Mouse (Mus musculus) testis, adult 10 weeks (tissue): Measurements from ENCODE around the gene Pdia5. TPM values are rescaled to one million over a fixed set of nuclear protein-coding genes. Genes with fewer than 3 reads are reported as not detected.

Experiments
- polyA plus RNA-seq: library from polyadenylated mRNA; stranded (reverse); fragments of 350-450 nt; fragmentation: Illumina TruSeq; extraction: RNeasy Lipid Tissue Mini Kit (QIAGEN cat#74804); gene quantifications from one replicate; pipeline ENCODE4 v1.2.3, GENCODE M21; 2014; ENCODE audit warnings: low read depth, low replicate concordance

The Pdia5 gene
- polyA plus RNA-seq, result 3.3 TPM

DNA sequence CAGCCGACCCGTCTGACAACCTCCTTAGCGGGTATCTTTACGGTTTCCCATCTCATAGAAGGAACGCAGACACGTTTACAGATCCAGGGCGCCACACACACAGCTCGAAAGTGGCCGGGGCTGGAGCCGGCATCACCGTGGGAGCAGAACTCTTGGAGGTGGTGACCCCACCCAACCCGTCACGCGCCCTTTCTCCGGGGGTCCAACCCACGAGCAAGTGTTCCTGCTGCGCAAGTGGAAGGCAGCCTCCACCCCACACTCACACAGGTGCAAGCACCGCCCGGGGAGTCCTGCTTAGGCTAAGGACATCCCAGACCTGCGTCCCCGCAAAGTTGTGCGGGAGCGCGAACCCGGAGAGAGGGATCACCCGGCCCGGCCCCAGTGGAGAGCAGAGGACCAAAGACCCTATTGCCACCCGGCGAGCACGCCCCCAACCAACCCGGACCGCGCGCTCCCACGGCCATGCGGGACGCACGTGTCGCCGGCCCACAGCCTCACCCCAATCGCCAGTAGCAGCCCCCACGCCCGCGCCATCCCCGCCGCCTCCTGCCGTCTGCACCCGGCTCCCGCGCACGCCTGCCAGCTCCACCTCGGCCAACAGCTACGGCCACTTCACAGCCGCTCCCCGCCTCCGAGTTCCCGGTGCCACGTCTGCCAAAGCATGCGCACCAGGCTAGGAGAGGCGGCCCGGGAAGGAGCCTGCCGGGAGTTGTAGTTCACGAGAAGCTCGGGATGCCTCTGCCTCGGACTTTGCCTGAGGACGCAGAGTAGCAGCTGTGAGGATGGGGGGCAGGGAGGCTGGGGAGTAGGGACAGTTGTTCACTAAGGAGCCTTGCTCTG lies at the start of gene Pdia5:
Gene Pdia5, minus strand, starts transcription at position 643 of the 840 bp plus-strand sequence.

DNA sequence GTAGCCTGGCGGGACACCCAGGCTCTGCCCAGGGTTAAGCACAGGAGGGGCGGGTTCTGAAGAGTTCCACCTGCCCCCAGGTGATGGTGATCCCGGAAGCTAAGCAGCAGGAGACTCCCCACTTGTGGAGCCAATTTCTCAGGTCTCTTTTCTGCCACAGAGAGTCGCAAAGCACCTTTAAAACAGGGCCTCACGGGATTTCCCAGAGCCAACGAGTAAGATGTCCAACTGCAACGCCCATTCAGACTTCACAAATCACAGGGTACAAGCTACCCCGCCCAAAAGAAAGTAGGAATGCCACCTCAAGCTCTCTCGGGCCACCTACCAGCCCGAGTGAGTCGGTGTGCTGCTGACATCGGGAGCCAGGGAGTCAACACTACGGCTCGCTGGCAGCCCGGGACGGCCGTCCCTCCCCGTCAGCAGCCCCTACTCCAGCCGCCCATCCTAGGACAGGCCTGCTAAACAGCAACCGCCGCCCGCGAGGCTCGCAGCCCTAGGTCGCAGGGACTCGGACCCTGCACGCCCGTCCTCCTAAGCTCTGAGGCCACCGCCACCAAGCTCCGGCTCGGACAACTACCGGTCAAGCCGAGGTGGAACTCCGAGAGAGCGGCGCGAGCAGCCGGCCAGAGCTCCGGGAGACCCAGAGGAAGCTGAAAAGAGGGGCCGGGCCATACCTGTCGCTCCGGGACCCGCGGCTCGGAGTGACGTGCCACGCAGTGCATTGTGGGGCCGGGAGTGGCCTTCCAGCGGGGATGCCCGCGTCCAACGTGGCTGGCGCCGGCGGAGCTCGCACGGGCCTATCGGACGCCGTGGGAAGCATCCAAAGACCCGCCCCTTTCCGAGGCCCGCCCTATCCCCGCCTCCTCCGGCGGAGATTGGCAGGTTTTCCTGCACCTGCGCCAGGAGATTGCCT lies 127.3 kb downstream of the Pdia5 start, which contains the start of gene Sec22a:
Gene Sec22a, minus strand, starts transcription at position 769 of the 913 bp plus-strand sequence.

Other genes with a start within 250 kb of the Pdia5 start
- 58.5 TPM for gene Sec22a, start 127.0 kb downstream of the Pdia5 start, polyA plus RNA-seq
- gene Sema5b, start 50.3 kb upstream of the Pdia5 start, polyA plus RNA-seq, result 9.4 TPM